Mouse (Mus musculus) bone marrow macrophage, adult 2 months (primary cell): ENCODE results near the gene Prorsd1.

Experiments
- CTCF ChIP-seq: IDR thresholded peaks from 2 replicates; pipeline ENCODE4 v1.5.1; 2012; ENCODE audit warnings: low read depth, mild to moderate bottlenecking, low read length, moderate library complexity
- POLR2A ChIP-seq: IDR thresholded peaks from 2 replicates; pipeline ENCODE4 v1.6.1; 2012; ENCODE audit warnings: mild to moderate bottlenecking, low read depth, low read length, borderline replicate concordance

DNA sequence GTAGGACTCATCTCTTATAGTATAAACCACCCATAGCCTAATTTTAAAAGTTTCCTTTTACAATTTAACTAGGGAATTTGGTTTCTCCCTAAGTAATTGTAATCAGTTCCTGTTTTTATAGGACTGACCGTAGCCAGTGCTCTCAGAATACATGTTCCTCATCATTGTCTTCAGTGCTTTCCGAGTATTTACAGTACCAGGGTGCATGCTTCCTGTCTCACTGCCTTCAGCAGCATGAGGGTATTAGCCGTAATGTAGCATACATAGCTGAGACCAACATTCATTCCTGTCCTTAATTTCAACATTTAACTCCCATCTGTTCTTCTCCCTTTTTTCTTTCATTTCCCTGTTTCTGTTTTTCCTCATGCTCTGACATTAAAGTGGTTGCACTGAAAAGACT is 17.9 kb downstream of the Prorsd1 start:
- TF ChIP-seq POLR2A (no peak), CTCF (no peak)
